Mouse (Mus musculus): ENCODE measurements around the gene Gm3336. TPM values are rescaled to one million over a fixed set of nuclear protein-coding genes. Genes with fewer than 3 reads are reported as not detected.

Gm3336 gene
- polyA plus RNA-seq, 1 experiment from 2014 or later: not detected

DNA sequence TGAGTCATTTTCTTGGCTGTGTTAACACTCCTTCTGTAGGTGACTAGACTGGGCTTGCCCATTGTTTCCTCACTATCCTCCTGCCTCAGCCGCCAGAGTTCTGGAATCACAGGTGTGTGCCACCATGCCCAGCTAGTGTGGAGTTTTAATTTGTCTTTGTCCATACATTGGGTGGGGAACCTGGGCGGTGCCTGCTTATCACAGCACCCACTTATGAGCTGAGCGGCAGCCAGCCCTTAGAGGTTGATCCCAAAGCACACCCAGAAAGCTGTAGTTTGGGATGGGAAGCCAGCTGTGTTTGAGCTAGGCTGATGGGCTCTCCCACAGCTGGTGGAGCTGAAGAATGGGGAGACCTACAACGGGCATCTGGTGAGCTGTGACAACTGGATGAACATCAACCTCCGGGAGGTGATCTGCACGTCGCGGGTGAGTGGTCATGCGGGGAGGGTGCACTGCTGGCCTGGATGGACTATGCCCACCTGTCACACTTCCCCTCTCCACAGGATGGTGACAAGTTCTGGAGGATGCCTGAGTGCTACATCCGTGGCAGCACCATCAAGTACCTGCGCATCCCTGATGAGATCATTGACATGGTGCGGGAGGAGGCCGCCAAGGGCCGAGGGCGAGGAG, 40.8 kb upstream of the Gm3336 start:
- no peak for ATAC-seq (ENCODE audit: insufficient number of reproducible peaks, insufficient read depth, low FRiP score, low read depth)
- H3K4me2 ChIP-seq (ENCODE audit: low read length): no peak overlapping the region
- no peaks in the 10 kb centered on the region for H3K27me3 ChIP-seq (ENCODE audit: control insufficient read depth, insufficient read depth, low read length)
- H3K27ac ChIP-seq (replicated peaks in 1 of 2; ENCODE audit: control insufficient read depth in 1 of 2, insufficient read depth in 1 of 2, low read depth in 2 of 2, low read length in 2 of 2): no peak overlapping the region
- H3K9me3 ChIP-seq (ENCODE audit: control insufficient read depth, low read length): no peaks in the 10 kb centered on the region
- H3K36me3 ChIP-seq (ENCODE audit: control insufficient read depth, insufficient read depth, low read length): peaks cover 32% of the 10 kb centered on the region
- H3K4me1 ChIP-seq (ENCODE audit: control insufficient read depth in 2 of 2, insufficient read depth in 2 of 2, low read length in 2 of 2): peaks cover 11 to 29% of the 10 kb centered on the region in 2 experiments
- no peak overlapping the region for H3K4me3 ChIP-seq (ENCODE audit: control insufficient read depth in 1 of 2, insufficient read depth in 1 of 2, low read depth in 1 of 2, low read length in 2 of 2)
- 87% methylated on average over 15 of the region's 15 CpGs for WGBS
- no peak overlapping the region for H3K9ac ChIP-seq (ENCODE audit: low read length)

DNA sequence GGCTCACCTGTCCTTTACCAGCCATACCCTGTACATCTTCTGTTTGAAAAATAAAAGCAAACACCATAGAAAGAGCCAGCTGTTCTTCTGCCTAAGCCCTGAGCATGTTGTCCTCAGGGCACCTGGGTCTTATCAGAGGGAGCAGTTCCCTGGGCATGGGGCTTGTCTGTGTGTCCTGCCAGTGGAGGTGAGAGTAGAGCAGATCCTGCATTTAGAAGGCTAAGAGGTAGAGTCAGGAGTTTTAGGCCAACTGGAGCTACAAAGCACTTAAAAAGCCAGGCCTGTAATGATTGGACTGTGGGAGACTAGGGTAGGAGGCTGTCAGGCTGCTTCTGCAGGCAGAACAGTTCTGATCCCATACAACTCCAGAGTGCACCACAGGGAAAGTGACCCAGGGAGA, 39.7 kb upstream of the Gm3336 start:
- Histone ChIP-seq H3K4me3 (ENCODE audit: control insufficient read depth in 1 of 2, insufficient read depth in 1 of 2, low read depth in 1 of 2, low read length in 2 of 2) (no peak overlapping the region), H3K27me3 (ENCODE audit: control insufficient read depth, insufficient read depth, low read length) (no peaks in the 10 kb centered on the region), H3K4me1 (ENCODE audit: control insufficient read depth in 2 of 2, insufficient read depth in 2 of 2, low read length in 2 of 2) (peaks cover 12 to 29% of the 10 kb centered on the region in 2 experiments), H3K9me3 (ENCODE audit: control insufficient read depth, low read length) (no peaks in the 10 kb centered on the region), H3K36me3 (ENCODE audit: control insufficient read depth, insufficient read depth, low read length) (peaks cover 32% of the 10 kb centered on the region), H3K9ac (ENCODE audit: low read length) (no peak overlapping the region), H3K27ac (replicated peaks in 1 of 2; ENCODE audit: control insufficient read depth in 1 of 2, insufficient read depth in 1 of 2, low read depth in 2 of 2, low read length in 2 of 2) (no peak overlapping the region), H3K4me2 (ENCODE audit: low read length) (no peak overlapping the region)
- no peak for ATAC-seq (ENCODE audit: insufficient number of reproducible peaks, insufficient read depth, low FRiP score, low read depth)

DNA sequence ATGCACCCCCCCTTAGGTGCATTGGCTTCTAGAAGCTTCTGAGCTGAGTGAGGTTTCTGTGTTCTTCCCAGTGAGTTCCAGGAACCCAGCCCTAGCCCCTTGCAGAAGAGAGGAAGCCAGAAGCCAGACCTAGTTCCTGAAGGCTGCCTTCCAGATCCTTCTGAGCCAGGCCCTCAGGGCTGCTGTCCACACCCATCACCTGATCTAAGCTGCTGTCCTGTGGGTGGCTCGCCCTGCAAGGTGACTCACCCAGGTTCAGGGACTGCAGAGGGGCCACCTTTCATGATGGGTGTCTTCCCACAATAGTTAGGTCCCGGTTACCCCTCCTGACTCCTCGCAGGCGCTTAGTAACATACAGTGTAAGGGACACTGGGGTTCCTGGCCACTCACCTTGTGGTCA, 38.9 kb upstream of the Gm3336 start:
- Histone ChIP-seq H3K4me1 (ENCODE audit: control insufficient read depth in 2 of 2, insufficient read depth in 2 of 2, low read length in 2 of 2) (peaks cover 7 to 22% of the 10 kb centered on the region in 2 experiments; a peak in 3 of 4 replicates), H3K4me2 (ENCODE audit: low read length) (no peak overlapping the region), H3K9me3 (ENCODE audit: control insufficient read depth, low read length) (no peaks in the 10 kb centered on the region), H3K4me3 (ENCODE audit: control insufficient read depth in 1 of 2, insufficient read depth in 1 of 2, low read depth in 1 of 2, low read length in 2 of 2) (no peak overlapping the region), H3K36me3 (ENCODE audit: control insufficient read depth, insufficient read depth, low read length) (peaks cover 32% of the 10 kb centered on the region), H3K9ac (ENCODE audit: low read length) (no peak overlapping the region; the same call in 1 of the 2 replicates), H3K27me3 (ENCODE audit: control insufficient read depth, insufficient read depth, low read length) (no peaks in the 10 kb centered on the region), H3K27ac (replicated peaks in 1 of 2; ENCODE audit: control insufficient read depth in 1 of 2, insufficient read depth in 1 of 2, low read depth in 2 of 2, low read length in 2 of 2) (no peak overlapping the region; a peak in 1 of 4 replicates)
- ATAC-seq (ENCODE audit: insufficient number of reproducible peaks, insufficient read depth, low FRiP score, low read depth): no peak
- WGBS: 90% methylated on average over 4 of the region's 4 CpGs

DNA sequence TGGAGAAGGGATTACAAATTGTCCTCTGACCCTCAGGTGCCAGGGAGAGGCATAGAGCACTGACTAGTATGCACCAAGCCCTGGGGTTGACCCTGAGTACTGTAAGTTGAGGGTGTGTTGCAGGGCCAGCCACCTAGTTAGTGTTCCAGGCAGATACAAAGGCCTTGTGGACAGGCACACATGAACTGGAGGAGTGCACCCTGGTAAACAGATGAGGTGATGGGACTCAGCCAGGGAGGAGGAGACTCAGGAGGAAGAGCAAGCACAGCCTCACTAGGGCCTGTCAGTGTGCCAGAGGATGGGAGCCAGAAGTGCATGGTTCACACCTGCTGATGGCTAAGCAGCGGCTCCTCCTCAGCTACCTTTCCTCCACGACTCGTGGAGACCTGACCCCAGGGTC, 38.3 kb upstream of the Gm3336 start:
- Histone ChIP-seq H3K27ac (replicated peaks in 1 of 2; ENCODE audit: control insufficient read depth in 1 of 2, insufficient read depth in 1 of 2, low read depth in 2 of 2, low read length in 2 of 2) (no peak overlapping the region), H3K4me3 (ENCODE audit: control insufficient read depth in 1 of 2, insufficient read depth in 1 of 2, low read depth in 1 of 2, low read length in 2 of 2) (no peak overlapping the region), H3K9ac (ENCODE audit: low read length) (no peak overlapping the region), H3K4me1 (ENCODE audit: control insufficient read depth in 2 of 2, insufficient read depth in 2 of 2, low read length in 2 of 2) (peaks cover 3 to 16% of the 10 kb centered on the region in 2 experiments; a peak in 3 of 4 replicates), H3K9me3 (ENCODE audit: control insufficient read depth, low read length) (no peaks in the 10 kb centered on the region), H3K4me2 (ENCODE audit: low read length) (no peak overlapping the region), H3K36me3 (ENCODE audit: control insufficient read depth, insufficient read depth, low read length) (peaks cover 32% of the 10 kb centered on the region), H3K27me3 (ENCODE audit: control insufficient read depth, insufficient read depth, low read length) (no peaks in the 10 kb centered on the region)
- WGBS: 82% methylated on average over 3 of the region's 3 CpGs
- ATAC-seq (ENCODE audit: insufficient number of reproducible peaks, insufficient read depth, low FRiP score, low read depth): no peak

DNA sequence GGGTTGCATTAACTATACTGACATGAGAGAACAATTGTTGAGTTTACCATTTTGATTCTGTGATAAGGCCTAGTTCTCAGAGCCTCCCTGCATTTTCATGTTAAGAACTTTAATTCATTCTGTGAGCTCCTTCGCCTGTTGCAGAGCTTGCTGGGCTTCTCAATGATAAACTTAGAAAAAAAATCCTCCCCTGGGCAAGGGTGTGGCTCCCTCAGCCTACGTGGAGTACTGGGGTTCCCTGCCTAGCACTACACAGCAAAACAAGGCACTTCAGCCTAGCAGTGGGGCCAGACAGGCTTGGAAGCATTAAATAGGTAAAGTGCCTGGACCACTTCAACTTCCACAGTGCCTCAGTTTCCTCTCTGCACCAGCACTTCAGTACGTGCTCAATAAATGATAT, 36.9 kb upstream of the Gm3336 start:
- Histone ChIP-seq H3K27ac (replicated peaks in 1 of 2; ENCODE audit: control insufficient read depth in 1 of 2, insufficient read depth in 1 of 2, low read depth in 2 of 2, low read length in 2 of 2) (peak overlapping the region in 1 of 2 experiments; percentile 96; a peak in 2 of 4 replicates), H3K4me2 (ENCODE audit: low read length) (no peak overlapping the region), H3K9me3 (ENCODE audit: control insufficient read depth, low read length) (no peaks in the 10 kb centered on the region), H3K4me3 (ENCODE audit: control insufficient read depth in 1 of 2, insufficient read depth in 1 of 2, low read depth in 1 of 2, low read length in 2 of 2) (no peak overlapping the region), H3K27me3 (ENCODE audit: control insufficient read depth, insufficient read depth, low read length) (no peaks in the 10 kb centered on the region), H3K36me3 (ENCODE audit: control insufficient read depth, insufficient read depth, low read length) (peaks cover 27% of the 10 kb centered on the region), H3K9ac (ENCODE audit: low read length) (no peak overlapping the region), H3K4me1 (ENCODE audit: control insufficient read depth in 2 of 2, insufficient read depth in 2 of 2, low read length in 2 of 2) (peaks cover 3 to 16% of the 10 kb centered on the region in 2 experiments; a peak in 3 of 4 replicates)
- ATAC-seq (ENCODE audit: insufficient number of reproducible peaks, insufficient read depth, low FRiP score, low read depth): no peak
- 74% methylated on average over 3 of the region's 3 CpGs for WGBS

DNA sequence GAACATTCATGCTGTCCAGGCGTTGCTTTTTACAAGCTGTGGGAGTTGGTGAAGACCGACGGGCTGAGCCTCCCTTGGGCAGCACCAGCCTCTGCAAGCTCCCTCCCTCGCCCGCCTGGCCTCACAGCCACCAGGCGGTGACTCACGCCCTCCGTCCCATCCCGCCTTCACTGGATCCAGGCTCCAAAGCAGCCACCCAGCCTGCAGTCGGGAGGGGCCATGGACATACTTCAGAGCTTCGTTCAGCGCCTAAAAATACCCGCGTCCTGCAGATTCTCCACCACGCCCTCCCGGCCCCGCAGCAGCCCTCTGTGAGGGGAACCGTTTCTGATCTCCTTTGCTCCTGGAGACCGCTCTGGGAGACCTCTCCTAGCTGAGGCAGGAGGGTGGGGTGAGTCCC, 36.1 kb upstream of the Gm3336 start:
- Histone ChIP-seq H3K27ac (replicated peaks in 1 of 2; ENCODE audit: control insufficient read depth in 1 of 2, insufficient read depth in 1 of 2, low read depth in 2 of 2, low read length in 2 of 2) (peak overlapping the region; percentile 88 to 96), H3K27me3 (ENCODE audit: control insufficient read depth, insufficient read depth, low read length) (no peaks in the 10 kb centered on the region), H3K4me2 (ENCODE audit: low read length) (peak overlapping the region; percentile 57), H3K9ac (ENCODE audit: low read length) (peak overlapping the region; percentile 74), H3K4me1 (ENCODE audit: control insufficient read depth in 2 of 2, insufficient read depth in 2 of 2, low read length in 2 of 2) (peaks cover 3 to 16% of the 10 kb centered on the region in 2 experiments; a peak in 3 of 4 replicates), H3K9me3 (ENCODE audit: control insufficient read depth, low read length) (no peaks in the 10 kb centered on the region), H3K36me3 (ENCODE audit: control insufficient read depth, insufficient read depth, low read length) (peaks cover 24% of the 10 kb centered on the region), H3K4me3 (ENCODE audit: control insufficient read depth in 1 of 2, insufficient read depth in 1 of 2, low read depth in 1 of 2, low read length in 2 of 2) (peak overlapping the region; percentile 5 to 6; a peak in 2 of 4 replicates)
- ATAC-seq (ENCODE audit: insufficient number of reproducible peaks, insufficient read depth, low FRiP score, low read depth): peak; percentile 86
- WGBS: 1% methylated on average over 19 of the region's 19 CpGs

DNA sequence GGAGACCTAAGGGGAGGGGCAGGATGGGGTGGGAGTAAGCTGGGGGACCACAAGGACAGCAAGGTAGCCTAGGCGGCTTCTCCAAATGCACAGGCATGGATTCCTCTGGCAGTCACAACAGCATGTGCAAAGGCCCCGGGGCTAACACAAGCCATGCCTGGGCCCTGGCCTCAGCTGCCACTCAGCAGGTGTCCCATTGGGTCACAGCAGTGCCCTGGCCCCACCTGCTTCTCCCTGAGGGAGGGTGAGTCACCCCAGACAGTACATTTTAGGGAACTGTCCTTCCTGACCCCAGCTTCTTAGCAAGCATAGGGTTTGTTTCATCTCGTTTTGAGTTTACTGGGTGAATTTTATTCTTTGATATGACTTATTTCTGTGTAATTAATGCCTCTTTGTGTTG, 35.7 kb upstream of the Gm3336 start:
- peak overlapping the region; percentile 5 to 6; a peak in 2 of 4 replicates for H3K4me3 ChIP-seq (ENCODE audit: control insufficient read depth in 1 of 2, insufficient read depth in 1 of 2, low read depth in 1 of 2, low read length in 2 of 2)
- H3K27me3 ChIP-seq (ENCODE audit: control insufficient read depth, insufficient read depth, low read length): no peaks in the 10 kb centered on the region
- peak overlapping the region; percentile 57 for H3K4me2 ChIP-seq (ENCODE audit: low read length)
- H3K4me1 ChIP-seq (ENCODE audit: control insufficient read depth in 2 of 2, insufficient read depth in 2 of 2, low read length in 2 of 2): peaks cover 3 to 16% of the 10 kb centered on the region in 2 experiments; a peak in 3 of 4 replicates
- 0 out of 2 replicates have a peak, but pooled peaks have one; percentile 3 for ATAC-seq (ENCODE audit: insufficient number of reproducible peaks, insufficient read depth, low FRiP score, low read depth)
- H3K9ac ChIP-seq (ENCODE audit: low read length): peak overlapping the region; percentile 74
- H3K27ac ChIP-seq (replicated peaks in 1 of 2; ENCODE audit: control insufficient read depth in 1 of 2, insufficient read depth in 1 of 2, low read depth in 2 of 2, low read length in 2 of 2): peak overlapping the region; percentile 88 to 96
- H3K9me3 ChIP-seq (ENCODE audit: control insufficient read depth, low read length): no peaks in the 10 kb centered on the region
- WGBS: 50% methylated on average over 3 of the region's 3 CpGs
- peaks cover 23% of the 10 kb centered on the region for H3K36me3 ChIP-seq (ENCODE audit: control insufficient read depth, insufficient read depth, low read length)

DNA sequence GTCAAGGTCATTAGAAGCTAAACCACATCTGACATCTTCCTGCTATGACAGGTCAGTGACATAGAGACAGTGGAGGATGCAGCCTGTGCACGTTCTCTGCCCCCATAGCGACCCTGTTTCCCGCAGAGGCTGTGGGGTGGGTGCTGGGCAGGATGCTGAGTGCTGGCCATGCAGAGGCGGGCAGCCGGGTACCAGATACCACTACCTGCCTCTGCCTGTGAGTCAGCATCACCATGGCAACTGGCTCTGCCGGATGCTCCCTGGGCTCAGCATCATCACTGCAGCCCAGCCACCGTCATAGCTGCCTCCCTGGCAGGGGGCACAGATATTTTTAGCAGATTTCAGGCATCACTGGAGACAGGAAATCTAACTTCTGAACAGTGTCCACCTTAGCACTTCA, 34.1 kb upstream of the Gm3336 start:
- Histone ChIP-seq H3K9me3 (ENCODE audit: control insufficient read depth, low read length) (no peaks in the 10 kb centered on the region), H3K36me3 (ENCODE audit: control insufficient read depth, insufficient read depth, low read length) (peaks cover 7% of the 10 kb centered on the region), H3K9ac (ENCODE audit: low read length) (no peak overlapping the region), H3K4me3 (ENCODE audit: control insufficient read depth in 1 of 2, insufficient read depth in 1 of 2, low read depth in 1 of 2, low read length in 2 of 2) (no peak overlapping the region), H3K4me2 (ENCODE audit: low read length) (no peak overlapping the region), H3K4me1 (ENCODE audit: control insufficient read depth in 2 of 2, insufficient read depth in 2 of 2, low read length in 2 of 2) (peaks cover 3 to 16% of the 10 kb centered on the region in 2 experiments; a peak in 3 of 4 replicates), H3K27ac (replicated peaks in 1 of 2; ENCODE audit: control insufficient read depth in 1 of 2, insufficient read depth in 1 of 2, low read depth in 2 of 2, low read length in 2 of 2) (no peak overlapping the region), H3K27me3 (ENCODE audit: control insufficient read depth, insufficient read depth, low read length) (no peaks in the 10 kb centered on the region)
- 45% methylated on average over 7 of the region's 7 CpGs for WGBS
- no peak for ATAC-seq (ENCODE audit: insufficient number of reproducible peaks, insufficient read depth, low FRiP score, low read depth)

All from heart, embryonic 14.5 days (tissue).